Comparison of ENCODE assay signal across 25 mouse cellular contexts in genomic region chr10:5253752-5254151, GRCm38 (mm10).
DNase-seq lines count a peak whose midpoint lies in the region; ATAC-seq and TF ChIP-seq lines count a peak whose summit lies in the region.
"Had no signal": no experiment of that assay in that cellular context is flagged by ENCODE, and none has a peak within 500 bp of the region (broad histone marks: within the 10 kb centered on the region; RNA-seq: fewer than 3 reads in every experiment).

No protein-coding gene starts in this region.

- H3K79me2 ChIP-seq in myocyte (ENCODE audit: control insufficient read depth, insufficient read depth) = no peaks in the 10 kb centered on the region

- H3K4me1 ChIP-seq in heart, embryonic 14.5 days (ENCODE audit: control insufficient read depth in 2 of 2, insufficient read depth in 2 of 2, low read length in 2 of 2) = peaks cover 0 to 3% of the 10 kb centered on the region in 2 experiments; a peak in 2 of 4 replicates
- H3K4me1 ChIP-seq in kidney, postnatal 0 days (replicated peaks; ENCODE audit: insufficient read depth, low read length) = no peaks in the 10 kb centered on the region
- H3K4me1 ChIP-seq in stomach, embryonic 14.5 days (ENCODE audit: control insufficient read depth, insufficient read depth, low read length) = no peaks in the 10 kb centered on the region
- H3K4me1 ChIP-seq in liver, embryonic 11.5 days (replicated peaks; ENCODE audit: control insufficient read depth, insufficient read depth, low read length) = no peaks in the 10 kb centered on the region
- H3K4me1 ChIP-seq: embryonic facial prominence, embryonic 15.5 days; midbrain, embryonic 10.5 days had no signal

- TF ChIP-seq CTCF in kidney, postnatal 0 days (IDR thresholded peaks at IDR 0.05; ENCODE audit: low read depth) = no peak

- peaks cover 72% of the 10 kb centered on the region for H3K36me3 ChIP-seq in heart, embryonic 14.5 days (ENCODE audit: control insufficient read depth, insufficient read depth, low read length)
- no peaks in the 10 kb centered on the region for H3K36me3 ChIP-seq in kidney, postnatal 0 days (ENCODE audit: insufficient read depth, low read length)
- peaks cover 43% of the 10 kb centered on the region for H3K36me3 ChIP-seq in myocyte (ENCODE audit: control insufficient read depth, insufficient read depth)
- peaks cover 8% of the 10 kb centered on the region; the same call in 1 of the 2 replicates for H3K36me3 ChIP-seq in stomach, embryonic 14.5 days (ENCODE audit: control insufficient read depth, insufficient read depth, low read length)
- H3K36me3 ChIP-seq in liver, embryonic 11.5 days (ENCODE audit: control insufficient read depth, insufficient read depth, low read length) = no peaks in the 10 kb centered on the region
- H3K36me3 ChIP-seq: midbrain, embryonic 10.5 days had no signal

- H3ac ChIP-seq in myocyte (ENCODE audit: control insufficient read depth, insufficient read length) = no peak overlapping the region

- DNase-seq in heart, postnatal 25 days (ENCODE audit: low spot score) = no peak
- DNase-seq in kidney, postnatal 0 days (ENCODE audit: low spot score) = peak; percentile 52
- no peak for DNase-seq in kidney, postnatal 4 days
- no peak for DNase-seq in liver, embryonic 11.5 days (ENCODE audit: low spot score)
- DNase-seq: adrenal gland, adult 2 months; cerebellum, adult 18-20 months; cerebellum, postnatal 36 days; embryo, embryonic 11 days; gastrocnemius, postnatal 10 days; heart, postnatal 4 days; kidney, adult 9 months; left cerebral cortex, postnatal 4 days; lung, adult 18-20 months; right cerebral cortex, adult 18-20 months; right cerebral cortex, postnatal 4 days had no signal

- TF ChIP-seq POLR2A in myocyte (IDR thresholded peaks at IDR 0.05; ENCODE audit: insufficient read length, low read depth) = no peak

- no peak overlapping the region for H3K4me3 ChIP-seq in heart, embryonic 14.5 days (ENCODE audit: control insufficient read depth in 1 of 2, insufficient read depth in 1 of 2, low read depth in 1 of 2, low read length in 2 of 2)
- no peak overlapping the region for H3K4me3 ChIP-seq in kidney, postnatal 0 days (replicated peaks; ENCODE audit: low read depth, low read length)
- H3K4me3 ChIP-seq in myocyte = no peak overlapping the region
- no peak overlapping the region for H3K4me3 ChIP-seq in stomach, embryonic 14.5 days (ENCODE audit: low read depth, low read length)
- no peak overlapping the region for H3K4me3 ChIP-seq in liver, embryonic 11.5 days (ENCODE audit: low read depth, low read length)
- H3K4me3 ChIP-seq: embryonic facial prominence, embryonic 15.5 days; left cerebral cortex, adult 2 months; midbrain, embryonic 10.5 days had no signal

- H3K9ac ChIP-seq in heart, embryonic 14.5 days (ENCODE audit: low read length) = no peak overlapping the region
- no peak overlapping the region for H3K9ac ChIP-seq in kidney, postnatal 0 days (ENCODE audit: low read depth, low read length)
- no peak overlapping the region for H3K9ac ChIP-seq in stomach, embryonic 14.5 days (replicated peaks; ENCODE audit: low read depth, low read length)
- no peak overlapping the region for H3K9ac ChIP-seq in liver, embryonic 11.5 days (ENCODE audit: low read depth, low read length)
- H3K9ac ChIP-seq: embryonic facial prominence, embryonic 15.5 days; hindbrain, embryonic 14.5 days had no signal

- intact Hi-C loops in heart, postnatal 25 days (cut with DNase I) = no loop called here

- peaks cover 11% of the 10 kb centered on the region for H3K9me3 ChIP-seq in heart, embryonic 14.5 days (ENCODE audit: control insufficient read depth, low read length)
- H3K9me3 ChIP-seq in kidney, postnatal 0 days (replicated peaks; ENCODE audit: low read length) = no peaks in the 10 kb centered on the region
- no peaks in the 10 kb centered on the region for H3K9me3 ChIP-seq in stomach, embryonic 14.5 days (ENCODE audit: control insufficient read depth, low read depth, low read length)
- H3K9me3 ChIP-seq in liver, embryonic 11.5 days (ENCODE audit: control insufficient read depth, low read length) = 0 out of 2 replicates have a peak, but pooled peaks cover 2% of the 10 kb centered on the region
- H3K9me3 ChIP-seq: embryonic facial prominence, embryonic 15.5 days had no signal

- no peak overlapping the region for H3K4me2 ChIP-seq in heart, embryonic 14.5 days (ENCODE audit: low read length)
- no peak overlapping the region for H3K4me2 ChIP-seq in kidney, postnatal 0 days (ENCODE audit: low read length)
- H3K4me2 ChIP-seq in myocyte (ENCODE audit: low read depth) = peak overlapping the region; percentile 8
- H3K4me2 ChIP-seq in stomach, embryonic 14.5 days (replicated peaks; ENCODE audit: low read depth, low read length) = no peak overlapping the region
- H3K4me2 ChIP-seq in liver, embryonic 11.5 days = no peak overlapping the region
- H3K4me2 ChIP-seq: embryonic facial prominence, embryonic 15.5 days; hindbrain, embryonic 14.5 days had no signal

- no peak for ATAC-seq in heart, embryonic 14.5 days (ENCODE audit: insufficient number of reproducible peaks, insufficient read depth, low FRiP score, low read depth)
- ATAC-seq in kidney, postnatal 0 days (replicated peaks; ENCODE audit: low FRiP score, low read depth) = no peak
- ATAC-seq in stomach, embryonic 14.5 days (ENCODE audit: insufficient number of reproducible peaks, insufficient read depth, low FRiP score, low read depth) = no peak
- ATAC-seq in liver, embryonic 11.5 days (replicated peaks; ENCODE audit: low FRiP score) = no peak
- ATAC-seq: forebrain, embryonic 14.5 days; inflammation-experienced regulatory T-cells, adult 6 months; midbrain, embryonic 16.5 days had no signal

- H3K27ac ChIP-seq in heart, embryonic 14.5 days (replicated peaks in 1 of 2; ENCODE audit: control insufficient read depth in 1 of 2, insufficient read depth in 1 of 2, low read depth in 2 of 2, low read length in 2 of 2) = peak overlapping the region; percentile 24 to 25; a peak in 2 of 4 replicates
- no peak overlapping the region for H3K27ac ChIP-seq in kidney, postnatal 0 days
- peak overlapping the region; percentile 39; the same call in 1 of the 2 replicates for H3K27ac ChIP-seq in stomach, embryonic 14.5 days (ENCODE audit: low read length)
- H3K27ac ChIP-seq in liver, embryonic 11.5 days (ENCODE audit: low read depth, low read length) = no peak overlapping the region
- H3K27ac ChIP-seq: embryonic facial prominence, embryonic 15.5 days; hindbrain, embryonic 14.5 days; left cerebral cortex, adult 2 months; midbrain, embryonic 10.5 days had no signal

- no peaks in the 10 kb centered on the region for H3K27me3 ChIP-seq in heart, embryonic 14.5 days (ENCODE audit: control insufficient read depth, insufficient read depth, low read length)
- H3K27me3 ChIP-seq in kidney, postnatal 0 days (ENCODE audit: insufficient read depth, low read length) = no peaks in the 10 kb centered on the region
- no peaks in the 10 kb centered on the region for H3K27me3 ChIP-seq in myocyte (ENCODE audit: control insufficient read depth, insufficient read depth, insufficient read length)
- H3K27me3 ChIP-seq in stomach, embryonic 14.5 days (ENCODE audit: control insufficient read depth, insufficient read depth, low read length) = no peaks in the 10 kb centered on the region
- no peaks in the 10 kb centered on the region for H3K27me3 ChIP-seq in liver, embryonic 11.5 days (replicated peaks; ENCODE audit: control insufficient read depth, insufficient read depth, low read length)
- H3K27me3 ChIP-seq: embryonic facial prominence, embryonic 15.5 days had no signal

TF ChIP-seq in myocyte, 11 proteins besides CTCF, POLR2A, EP300 and RAD21:
- TF ChIP-seq TCF3 (IDR thresholded peaks at IDR 0.05; ENCODE audit: insufficient read length, low read depth) (no peak), MYOD1 (IDR thresholded peaks at IDR 0.05; ENCODE audit: control insufficient read depth in 1 of 3, insufficient read length in 2 of 3, low read depth in 2 of 3) (peak; percentile 41 to 77 (median 48)), TCF12 (IDR thresholded peaks at IDR 0.05; ENCODE audit: insufficient read depth, poor library complexity, severe bottlenecking) (peak; percentile 27), MYOG (IDR thresholded peaks at IDR 0.05; ENCODE audit: control insufficient read depth in 1 of 3, insufficient read depth in 1 of 3, insufficient read length in 2 of 3, low read depth in 2 of 3) (peak in 2 of 3 experiments; percentile 49 to 83), MAX (IDR thresholded peaks at IDR 0.05; ENCODE audit: low read depth) (no peak), REST (IDR thresholded peaks at IDR 0.05; ENCODE audit: insufficient read depth, insufficient read length) (no peak)

Comparison
In these comparisons a context has a peak if more than half of its experiments do, and no peak if none do; other contexts are left out.
1. H3K27ac ChIP-seq: peak in heart, embryonic 14.5 days (2 of 2) and stomach, embryonic 14.5 days (single experiment); none in kidney, postnatal 0 days (single experiment) and liver, embryonic 11.5 days (single experiment).